Mouse (Mus musculus) T-helper 17 cell (primary cell): ENCODE results near the gene Zbtb14.

Experiments used
- in situ Hi-C, 2 experiments: fragments of 300-600 bp; cut with MboI, MseI; formaldehyde crosslinking; loops; 1 replicate in 1 of 2; 2 replicates in 1 of 2; pipeline ENCODE4 v1.15.1; 2025; ENCODE audit warnings: high pct_unique_total_duplicates in 2 of 2

Gene Zbtb14

DNA sequence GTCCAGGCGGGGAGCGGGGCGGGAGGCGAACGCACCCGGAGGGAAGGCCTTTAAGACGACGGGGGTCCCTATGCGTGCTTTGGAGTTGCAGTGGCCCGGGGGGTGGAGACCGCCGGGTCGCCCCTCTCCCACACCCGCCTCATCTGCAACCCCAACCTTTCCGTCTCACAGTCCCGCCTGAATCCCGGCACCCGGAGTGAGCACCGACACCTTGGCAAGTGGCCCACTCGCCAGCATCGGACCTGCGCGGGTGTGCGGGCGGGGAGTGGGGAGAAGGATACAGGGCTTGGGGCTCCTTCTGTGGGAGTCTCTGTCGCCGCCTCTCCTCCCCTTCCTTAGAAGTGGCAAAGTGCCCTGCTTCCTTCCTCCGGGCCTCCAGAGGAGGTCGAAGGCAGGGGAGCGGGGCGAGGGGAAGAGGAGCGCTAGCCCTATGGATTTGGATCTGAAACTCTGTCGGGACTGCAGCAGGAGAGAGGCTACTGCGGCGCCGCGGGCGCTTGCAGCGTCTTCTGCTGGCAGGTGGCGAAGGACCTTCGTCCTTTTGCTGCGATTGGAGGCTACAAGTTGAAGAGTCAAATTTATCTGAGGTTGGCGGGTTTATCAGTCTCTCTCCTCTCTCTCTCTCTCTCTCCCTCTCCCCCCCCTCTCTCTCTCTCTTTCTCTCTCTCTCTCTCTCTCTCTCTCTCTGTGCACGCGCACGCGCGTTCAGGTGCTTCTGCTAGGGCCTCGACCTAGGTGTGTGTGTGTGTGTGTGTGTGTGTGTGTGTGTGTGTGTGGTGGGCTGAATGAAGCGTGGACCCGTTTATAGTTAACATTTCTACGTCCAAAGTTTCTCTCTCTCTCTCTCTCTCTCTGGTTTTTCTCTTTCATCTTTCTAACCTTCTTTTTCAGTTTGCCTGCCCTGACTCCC lies 57.0 kb downstream of the Zbtb14 start:
- in situ Hi-C loops: loop anchor here in 1 of 2 experiments (10.0 kb wide), 1 partner anchor 1455 kb away; no protein-coding TSS in a partner anchor
